Mouse (Mus musculus): ENCODE results near the gene Gchfr.

GRCm38 (mm10) chr2:119198049-119198448 lies 30.5 kb downstream of the Gchfr start:
- TF ChIP-seq CTCF (conservative IDR thresholded peaks at IDR 0.05; ENCODE audit: low read length), result no peak
- no peak for TF ChIP-seq NANOG (IDR thresholded peaks at IDR 0.05; ENCODE audit: borderline replicate concordance, low read length)

All from E14TG2a.4 (cell line).